Mouse (Mus musculus) bone marrow macrophage, adult 2 months (primary cell): ENCODE data around the gene Acin1.

Experiments
- CTCF ChIP-seq: IDR thresholded peaks from 2 replicates; pipeline ENCODE4 v1.5.1; 2012; ENCODE audit warnings: low read depth, mild to moderate bottlenecking, low read length, moderate library complexity
- POLR2A ChIP-seq: IDR thresholded peaks from 2 replicates; pipeline ENCODE4 v1.6.1; 2012; ENCODE audit warnings: mild to moderate bottlenecking, low read depth, low read length, borderline replicate concordance

GRCm38 (mm10) chr14:54601601-54602000, 85.1 kb downstream of the Acin1 start:
- TF ChIP-seq POLR2A (no peak), CTCF (no peak)
